ENCODE assay signal across 26 mouse cellular contexts in genomic region chr16:34229350-34229749, GRCm38 (mm10).
DNase-seq lines count a peak whose midpoint lies in the region; ATAC-seq and TF ChIP-seq lines count a peak whose summit lies in the region.
"Had no signal": no experiment of that assay in that cellular context is flagged by ENCODE, and none has a peak within 500 bp of the region (broad histone marks: within the 10 kb centered on the region; RNA-seq: fewer than 3 reads in every experiment).

No protein-coding gene starts in this region.

- H3K9ac ChIP-seq in heart, embryonic 13.5 days, result no peak overlapping the region
- H3K9ac ChIP-seq: embryonic facial prominence, embryonic 12.5 days; hindbrain, embryonic 14.5 days; limb, embryonic 13.5 days; liver, postnatal 0 days; midbrain, embryonic 12.5 days; neural tube, embryonic 12.5 days had no signal

- no peak overlapping the region for H3K4me2 ChIP-seq in heart, embryonic 13.5 days
- H3K4me2 ChIP-seq: embryonic facial prominence, embryonic 12.5 days; hindbrain, embryonic 14.5 days; limb, embryonic 13.5 days; liver, embryonic 11.5 days; midbrain, embryonic 12.5 days; neural tube, embryonic 12.5 days had no signal

- no peaks in the 10 kb centered on the region for H3K27me3 ChIP-seq in heart, embryonic 13.5 days (replicated peaks)
- H3K27me3 ChIP-seq: embryonic facial prominence, embryonic 12.5 days; limb, embryonic 13.5 days; midbrain, embryonic 12.5 days; neural tube, embryonic 12.5 days had no signal

- H3K4me3 ChIP-seq in gastrocnemius, adult 2 months, result no peak overlapping the region
- H3K4me3 ChIP-seq in heart, embryonic 13.5 days, result no peak overlapping the region
- no peak overlapping the region for H3K4me3 ChIP-seq in layer of hippocampus, adult 2 months
- H3K4me3 ChIP-seq: embryonic facial prominence, embryonic 12.5 days; limb, embryonic 13.5 days; megakaryocyte, embryonic 14.5 days; midbrain, embryonic 12.5 days; myocyte; neural tube, embryonic 12.5 days had no signal

- H3K4me1 ChIP-seq in heart, embryonic 13.5 days, result peaks cover 39% of the 10 kb centered on the region
- H3K4me1 ChIP-seq: megakaryocyte, embryonic 14.5 days; neural tube, embryonic 12.5 days had no signal

- H3K9me3 ChIP-seq in heart, embryonic 13.5 days, result no peaks in the 10 kb centered on the region
- H3K9me3 ChIP-seq: embryonic facial prominence, embryonic 12.5 days; limb, embryonic 13.5 days; megakaryocyte, embryonic 14.5 days; midbrain, embryonic 12.5 days; neural tube, embryonic 12.5 days had no signal

- DNase-seq in gastrocnemius, adult 2 months, result no peak
- DNase-seq in gastrocnemius, postnatal 36 days, result no peak
- DNase-seq in heart, adult 8-10 months (ENCODE audit: low spot score), result no peak
- no peak for DNase-seq in layer of hippocampus, adult 2 months (ENCODE audit: low spot score in 2 of 2)
- DNase-seq in layer of hippocampus, postnatal 36 days, result no peak
- DNase-seq in brain, adult 2 months (ENCODE audit: low read depth, low spot score), result peak; percentile 46
- DNase-seq: adrenal gland, postnatal 14 days; cerebellum, adult 11-12 months; cerebellum, adult 9-11 months; embryo, embryonic 11 days; gastrocnemius, postnatal 14 days; kidney, adult 9 months; kidney, postnatal 10 days; liver, postnatal 0 days; thymus, postnatal 4 days had no signal

- intact Hi-C loops in gastrocnemius, adult 2 months (cut with DNase I), result no loop called here
- intact Hi-C loops in gastrocnemius, postnatal 36 days (cut with DNase I), result no loop called here

- no peak for TF ChIP-seq CTCF in gastrocnemius, adult 2 months (IDR thresholded peaks at IDR 0.05)
- TF ChIP-seq CTCF in layer of hippocampus, adult 2 months (conservative IDR thresholded peaks at IDR 0.05), result no peak

- 56% methylated on average over 8 of the region's 8 CpGs for WGBS in heart, embryonic 13.5 days

- ATAC-seq in heart, embryonic 13.5 days (ENCODE audit: extremely low read depth, insufficient number of reproducible peaks, low FRiP score, low TSS enrichment), result no peak
- ATAC-seq in CD4-positive, CD25-positive, alpha-beta regulatory T cell, adult 4 months, result no peak
- ATAC-seq: intestine, postnatal 0 days; liver, postnatal 0 days had no signal

- peak overlapping the region; percentile 40 for H3K27ac ChIP-seq in gastrocnemius, adult 2 months
- H3K27ac ChIP-seq in heart, embryonic 13.5 days (replicated peaks), result peak overlapping the region; percentile 86
- H3K27ac ChIP-seq in layer of hippocampus, adult 2 months, result peak overlapping the region; percentile 93
- H3K27ac ChIP-seq: embryonic facial prominence, embryonic 12.5 days; hindbrain, embryonic 14.5 days; limb, embryonic 13.5 days; midbrain, embryonic 12.5 days; neural tube, embryonic 12.5 days had no signal

- H3K36me3 ChIP-seq in heart, embryonic 13.5 days, result peaks cover 54% of the 10 kb centered on the region

Comparison
In these comparisons a context has a peak if more than half of its experiments do, and no peak if none do; other contexts are left out.
1. H3K27ac ChIP-seq: peak in every context shown above with its lines; median percentile 93 in layer of hippocampus, adult 2 months; 86 in heart, embryonic 13.5 days; 40 in gastrocnemius, adult 2 months.